Mouse (Mus musculus) heart, embryonic 15.5 days (tissue): ENCODE data around the gene Atp2b1. TPM values are rescaled to one million over a fixed set of nuclear protein-coding genes. Genes with fewer than 3 reads are reported as not detected.
A peak's percentile ranks its signal among the peaks of the same experiment; 100 is the strongest.

Source experiments
- ATAC-seq: fragments of 200-750 bp; cut with Nextera tagmentation; replicated peaks from 2 replicates; pipeline ENCODE4 v1.8.0; 2017; ENCODE audit warnings: low read depth, moderate TSS enrichment; ENCODE audit not compliant: insufficient number of reproducible peaks, insufficient read depth, low FRiP score
- H3K27ac ChIP-seq: fragments of 300-500 bp; sonication (generic); 2 replicates; pipeline ENCODE4 v1.5.1; 2015; ENCODE audit warnings: mild to moderate bottlenecking, inconsistent platforms
- H3K27me3 ChIP-seq: fragments of 300-500 bp; sonication (generic); 2 replicates; pipeline ENCODE4 v1.6.1; 2015; ENCODE audit warnings: inconsistent platforms
- H3K36me3 ChIP-seq: fragments of 300-500 bp; sonication (generic); 2 replicates; pipeline ENCODE4 v1.6.1; 2015; ENCODE audit warnings: mild to moderate bottlenecking, inconsistent platforms
- H3K4me1 ChIP-seq: fragments of 300-500 bp; sonication (generic); replicated peaks from 2 replicates; pipeline ENCODE4 v1.6.1; 2015; ENCODE audit warnings: inconsistent platforms
- H3K4me2 ChIP-seq: fragments of 300-500 bp; sonication (generic); 2 replicates; pipeline ENCODE4 v1.6.1; 2015; ENCODE audit warnings: inconsistent platforms, mild to moderate bottlenecking, moderate library complexity
- H3K4me3 ChIP-seq: fragments of 300-500 bp; sonication (generic); 2 replicates; pipeline ENCODE4 v1.5.1; 2015; ENCODE audit warnings: mild to moderate bottlenecking, inconsistent platforms
- H3K9ac ChIP-seq: fragments of 300-500 bp; sonication (generic); 2 replicates; pipeline ENCODE4 v1.6.1; 2015; ENCODE audit warnings: mild to moderate bottlenecking, inconsistent platforms
- H3K9me3 ChIP-seq: fragments of 300-500 bp; sonication (generic); replicated peaks from 2 replicates; pipeline ENCODE4 v1.6.1; 2016; ENCODE audit warnings: inconsistent platforms
- WGBS: fragments of 180-500 bp; shearing (Covaris S2); methylation state at CpG from one replicate; pipeline ENCODE4 v1.1.7; 2015; ENCODE audit warnings: mixed read lengths; 5-methylcytosine and 5-hydroxymethylcytosine counted together
- polyA plus RNA-seq: library from polyadenylated mRNA; unstranded; fragments of >200 nt; fragmentation: Nextera tagmentation; extraction: Ambion mirVana; gene quantifications from 2 replicates; pipeline ENCODE4 v1.2.1, GENCODE M21; 2015

The Atp2b1 gene
- polyA plus RNA-seq, 1 experiment from 2014 or later = 87.1 TPM

DNA sequence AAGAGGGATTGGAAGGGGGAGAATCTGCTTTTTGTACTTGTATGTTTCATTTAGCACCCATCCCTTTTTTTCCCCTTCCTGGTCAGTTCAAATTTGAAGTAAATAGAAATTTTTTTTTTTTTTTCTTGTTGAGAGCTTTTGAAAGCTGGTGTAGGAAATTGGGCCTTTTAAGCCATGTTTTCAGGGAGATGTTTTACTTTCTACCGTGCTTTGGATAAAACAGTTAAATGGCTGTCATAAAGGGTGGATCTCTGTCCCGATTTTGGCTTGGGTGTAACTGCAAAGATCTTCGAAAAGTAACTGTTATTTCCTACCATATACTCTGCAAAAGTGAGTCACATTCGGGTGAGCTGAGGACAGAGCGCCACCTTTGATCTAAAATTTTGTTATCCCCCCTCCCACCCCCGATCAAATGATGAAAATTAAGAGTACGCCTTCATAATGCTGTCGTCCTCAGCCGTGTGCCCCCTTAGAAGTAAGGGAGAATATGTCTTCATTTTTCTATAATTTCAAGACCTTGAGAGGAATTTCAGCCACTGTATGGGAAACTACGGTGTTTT lies 2.7 kb downstream of the Atp2b1 start:
- 61% methylated on average over 10 of the region's 10 CpGs for WGBS
- 0 out of 2 replicates have a peak overlapping the region, but pooled peaks have one; percentile 99 for H3K9ac ChIP-seq

GRCm38 (mm10) chr10:98925081-98925480 lies 10.9 kb downstream of the Atp2b1 start:
- 63% methylated on average over 4 of the region's 4 CpGs for WGBS
- Histone ChIP-seq H3K4me1 (peaks cover 27% of the 10 kb centered on the region), H3K4me2 (no peak overlapping the region), H3K9me3 (no peaks in the 10 kb centered on the region), H3K27me3 (no peaks in the 10 kb centered on the region), H3K9ac (no peak overlapping the region), H3K27ac (no peak overlapping the region), H3K36me3 (no peaks in the 10 kb centered on the region; the same call in 1 of the 2 replicates), H3K4me3 (no peak overlapping the region)
- ATAC-seq = no peak

More for the DNA sequence above, 2.7 kb downstream of the Atp2b1 start:
- Histone ChIP-seq H3K27ac (no peak overlapping the region), H3K4me1 (peaks cover 19% of the 10 kb centered on the region), H3K4me3 (peak overlapping the region; percentile 99), H3K9me3 (no peaks in the 10 kb centered on the region), H3K27me3 (no peaks in the 10 kb centered on the region), H3K4me2 (peak overlapping the region; percentile 71), H3K36me3 (no peaks in the 10 kb centered on the region)
- ATAC-seq = no peak

- H3K4me1 ChIP-seq = peaks cover 35% of the 10 kb centered on the region
- H3K9me3 ChIP-seq = no peaks in the 10 kb centered on the region
- no peak overlapping the region for H3K9ac ChIP-seq
- H3K27ac ChIP-seq = no peak overlapping the region
- H3K4me2 ChIP-seq = no peak overlapping the region
- no peaks in the 10 kb centered on the region; the same call in 1 of the 2 replicates for H3K36me3 ChIP-seq
- ATAC-seq = no peak
- no peak overlapping the region for H3K4me3 ChIP-seq
- H3K27me3 ChIP-seq = no peaks in the 10 kb centered on the region
Measured at GRCm38 (mm10) chr10:98926991-98927390, 12.8 kb downstream of the Atp2b1 start.

DNA sequence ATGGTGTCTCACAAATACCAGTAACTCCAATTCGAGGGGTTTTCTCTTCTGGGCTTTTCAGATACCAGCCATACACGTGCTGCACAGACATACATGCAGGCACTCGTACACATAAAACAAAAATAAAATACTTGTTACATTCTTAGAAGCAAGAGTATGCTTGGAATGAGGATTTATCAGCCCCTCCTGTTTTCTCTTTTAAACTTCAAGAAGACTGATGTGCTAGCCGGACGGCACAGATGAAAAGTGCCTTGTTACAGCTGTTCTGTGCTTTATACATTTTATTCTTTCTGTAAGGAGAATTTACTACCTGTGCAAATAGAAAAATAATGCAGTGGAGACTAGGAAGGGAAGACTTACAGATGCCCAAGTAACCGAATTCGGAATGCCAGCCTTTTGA lies 15.2 kb downstream of the Atp2b1 start:
- Histone ChIP-seq H3K9ac (no peak overlapping the region), H3K27ac (peak overlapping the region; percentile 46), H3K4me1 (peaks cover 38% of the 10 kb centered on the region), H3K4me2 (0 out of 2 replicates have a peak overlapping the region, but pooled peaks have one; percentile 25), H3K27me3 (no peaks in the 10 kb centered on the region), H3K36me3 (peaks cover 4% of the 10 kb centered on the region), H3K4me3 (no peak overlapping the region), H3K9me3 (no peaks in the 10 kb centered on the region)
- 32% methylated on average over 7 of the region's 7 CpGs for WGBS
- ATAC-seq = no peak

DNA sequence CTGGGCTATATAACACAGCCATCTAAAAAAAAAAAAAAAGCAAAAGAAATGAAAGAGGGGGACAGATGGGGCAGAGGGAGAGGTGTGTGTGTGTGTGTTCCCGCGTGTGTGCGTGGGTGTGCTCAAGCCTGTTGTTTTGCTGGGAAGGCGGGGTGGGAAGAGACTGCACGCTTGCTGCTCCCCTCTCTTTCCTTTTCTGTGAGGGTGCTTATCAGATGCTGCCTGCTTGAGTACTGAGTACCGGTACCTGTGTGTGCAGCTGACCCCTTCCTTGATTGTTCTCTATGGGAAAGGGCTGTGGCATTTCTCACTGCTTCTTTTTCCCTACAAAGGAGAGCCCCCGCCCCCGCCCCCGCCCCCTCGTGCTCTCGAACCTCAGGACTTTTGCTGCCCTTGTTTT lies 15.9 kb downstream of the Atp2b1 start:
- 26% methylated on average over 11 of the region's 11 CpGs for WGBS
- no peak overlapping the region for H3K9ac ChIP-seq
- 0 out of 2 replicates have a peak overlapping the region, but pooled peaks have one; percentile 9 for H3K27ac ChIP-seq
- H3K9me3 ChIP-seq = no peaks in the 10 kb centered on the region
- H3K27me3 ChIP-seq = no peaks in the 10 kb centered on the region
- H3K4me3 ChIP-seq = peak overlapping the region; percentile 24
- peaks cover 4% of the 10 kb centered on the region for H3K36me3 ChIP-seq
- peak; percentile 27; the same call in 1 of the 2 replicates for ATAC-seq
- H3K4me2 ChIP-seq = peak overlapping the region; percentile 58
- H3K4me1 ChIP-seq = peaks cover 36% of the 10 kb centered on the region

DNA sequence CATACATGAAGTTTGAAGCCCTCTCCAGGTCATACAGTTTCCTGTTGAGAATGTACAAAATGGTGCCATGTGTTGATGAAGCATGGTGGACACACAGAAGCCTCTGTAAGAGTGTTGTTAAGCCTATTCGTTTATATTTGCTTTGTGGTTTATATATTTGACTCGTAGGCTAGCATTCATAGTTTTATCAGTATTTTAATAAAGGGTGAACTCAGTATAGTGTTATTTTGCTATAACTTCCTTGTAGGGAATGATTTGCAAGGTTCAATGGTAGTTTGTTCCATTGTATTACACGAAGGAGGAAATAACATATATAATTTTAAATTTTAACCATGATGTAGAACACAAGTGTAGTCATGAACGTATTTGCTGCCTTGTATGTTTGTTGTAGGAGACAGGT lies 25.9 kb downstream of the Atp2b1 start:
- Histone ChIP-seq H3K4me3 (no peak overlapping the region), H3K27ac (no peak overlapping the region), H3K9me3 (no peaks in the 10 kb centered on the region), H3K9ac (no peak overlapping the region), H3K4me2 (no peak overlapping the region), H3K27me3 (no peaks in the 10 kb centered on the region), H3K4me1 (0 out of 2 replicates have a peak, but pooled peaks cover 3% of the 10 kb centered on the region), H3K36me3 (no peaks in the 10 kb centered on the region)
- WGBS = 89% methylated on average over 4 of the region's 4 CpGs
- ATAC-seq = no peak

- H3K9ac ChIP-seq = no peak overlapping the region
- ATAC-seq = no peak
- no peaks in the 10 kb centered on the region for H3K9me3 ChIP-seq
- WGBS = 77% methylated on average over 2 of the region's 2 CpGs
- H3K27me3 ChIP-seq = no peaks in the 10 kb centered on the region
- no peak overlapping the region for H3K4me2 ChIP-seq
- H3K27ac ChIP-seq = no peak overlapping the region
- H3K36me3 ChIP-seq = no peaks in the 10 kb centered on the region
- 0 out of 2 replicates have a peak, but pooled peaks cover 3% of the 10 kb centered on the region for H3K4me1 ChIP-seq
- H3K4me3 ChIP-seq = no peak overlapping the region
Measured at GRCm38 (mm10) chr10:98940799-98941198, 26.6 kb downstream of the Atp2b1 start.

DNA sequence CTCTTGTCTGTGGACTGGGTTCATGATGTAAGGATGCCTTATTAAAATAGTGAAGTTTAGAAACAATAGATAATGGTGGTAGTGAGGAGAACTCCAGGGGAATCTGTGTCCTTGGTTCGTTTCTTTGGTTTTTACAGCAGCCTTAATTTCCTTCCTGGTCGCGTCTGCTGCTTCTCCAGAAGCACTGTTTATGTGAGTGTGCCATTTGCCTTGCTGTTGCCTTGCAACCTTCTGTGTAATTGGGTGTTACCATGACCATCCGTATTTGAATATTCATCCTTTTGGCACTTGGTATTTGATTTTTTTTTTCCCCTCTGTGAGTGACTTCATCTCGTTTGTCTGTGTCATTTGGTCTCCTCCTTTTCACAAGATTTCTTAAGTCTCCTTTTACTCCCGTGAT lies 27.8 kb downstream of the Atp2b1 start:
- H3K4me3 ChIP-seq = no peak overlapping the region
- H3K9me3 ChIP-seq = no peaks in the 10 kb centered on the region
- peaks cover 3% of the 10 kb centered on the region; the same call in 1 of the 2 replicates for H3K4me1 ChIP-seq
- no peak overlapping the region for H3K4me2 ChIP-seq
- no peaks in the 10 kb centered on the region for H3K36me3 ChIP-seq
- H3K27ac ChIP-seq = no peak overlapping the region
- H3K9ac ChIP-seq = no peak overlapping the region
- WGBS = 60% methylated on average over 6 of the region's 6 CpGs
- no peaks in the 10 kb centered on the region for H3K27me3 ChIP-seq
- no peak for ATAC-seq

DNA sequence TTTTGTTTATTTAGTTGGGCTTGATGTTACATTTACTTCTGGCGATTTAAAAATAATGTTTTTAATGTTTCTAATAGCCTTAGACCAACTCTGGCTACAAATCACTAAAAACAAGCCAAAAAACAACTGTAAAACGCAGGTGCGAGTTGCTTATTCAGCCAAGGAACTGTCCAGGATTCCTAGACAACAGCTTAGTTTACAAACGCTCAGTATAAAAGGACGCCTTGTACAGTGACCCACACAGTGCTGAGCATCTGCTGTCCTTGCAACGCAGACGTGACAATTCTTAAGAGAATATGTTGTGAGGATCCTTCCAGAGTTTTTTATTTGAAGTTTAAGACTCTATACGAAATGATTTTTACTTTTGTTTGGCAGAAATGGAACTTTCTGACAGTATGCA lies 28.8 kb downstream of the Atp2b1 start:
- H3K36me3 ChIP-seq = no peaks in the 10 kb centered on the region
- ATAC-seq = no peak

GRCm38 (mm10) chr10:98943894-98944293 lies 29.7 kb downstream of the Atp2b1 start:
- 87% methylated on average over 8 of the region's 8 CpGs for WGBS
- no peak for ATAC-seq
- no peaks in the 10 kb centered on the region for H3K9me3 ChIP-seq
- no peaks in the 10 kb centered on the region for H3K36me3 ChIP-seq
- H3K4me2 ChIP-seq = no peak overlapping the region
- H3K4me3 ChIP-seq = no peak overlapping the region
- H3K4me1 ChIP-seq = peaks cover 11% of the 10 kb centered on the region; the same call in 1 of the 2 replicates
- no peaks in the 10 kb centered on the region for H3K27me3 ChIP-seq
- no peak overlapping the region for H3K9ac ChIP-seq
- H3K27ac ChIP-seq = no peak overlapping the region

More for the DNA sequence above, 28.8 kb downstream of the Atp2b1 start:
- 84% methylated on average over 8 of the region's 8 CpGs for WGBS
- no peak overlapping the region for H3K27ac ChIP-seq
- no peak overlapping the region for H3K9ac ChIP-seq
- no peaks in the 10 kb centered on the region for H3K9me3 ChIP-seq
- H3K4me3 ChIP-seq = no peak overlapping the region
- no peaks in the 10 kb centered on the region for H3K27me3 ChIP-seq
- peaks cover 7% of the 10 kb centered on the region; the same call in 1 of the 2 replicates for H3K4me1 ChIP-seq
- no peak overlapping the region for H3K4me2 ChIP-seq

GRCm38 (mm10) chr10:98946031-98946791 lies 32.0 kb downstream of the Atp2b1 start:
- no peak overlapping the region for H3K4me3 ChIP-seq
- H3K27ac ChIP-seq = no peak overlapping the region
- no peaks in the 10 kb centered on the region for H3K9me3 ChIP-seq
- no peaks in the 10 kb centered on the region for H3K36me3 ChIP-seq
- peaks cover 17% of the 10 kb centered on the region for H3K4me1 ChIP-seq
- H3K9ac ChIP-seq = no peak overlapping the region
- ATAC-seq = no peak
- no peak overlapping the region for H3K4me2 ChIP-seq
- H3K27me3 ChIP-seq = no peaks in the 10 kb centered on the region
- WGBS = 78% methylated on average over 9 of the region's 9 CpGs
